Mouse (Mus musculus) spleen, adult 2 months (tissue): Measurements from ENCODE around the gene Olfr523.

Source experiments
- CTCF ChIP-seq: fragments of 200-500 bp; IDR thresholded peaks from 2 replicates; pipeline ENCODE4 v1.5.1; 2011; ENCODE audit warnings: mild to moderate bottlenecking, inconsistent platforms; ENCODE audit not compliant: insufficient read depth, insufficient read length, insufficient replicate concordance; ENCODE audit errors: extremely low read depth
- POLR2A ChIP-seq: fragments of 200-500 bp; IDR thresholded peaks from 2 replicates; pipeline ENCODE4 v1.6.1; 2011; ENCODE audit warnings: low read depth, low read length, inconsistent platforms

- no peak for TF ChIP-seq CTCF
- TF ChIP-seq POLR2A, result no peak
These were observed 47.4 kb downstream of the Olfr523 start for GRCm38 (mm10) chr7:140220375-140220774.
